Mouse (Mus musculus): ENCODE results near the gene Pars2.

GRCm38 (mm10) chr4:106627809-106628208 lies 23.1 kb upstream of the Pars2 start:
- TF ChIP-seq CTCF (IDR thresholded peaks at IDR 0.05; ENCODE audit: borderline replicate concordance, insufficient read depth, low read length) = no peak
- TF ChIP-seq POLR2A (IDR thresholded peaks at IDR 0.05; ENCODE audit: low read depth, low read length) = no peak
